Mouse (Mus musculus) forebrain, embryonic 10.5 days (tissue): ENCODE data around the gene Gm43517. TPM values are rescaled to one million over a fixed set of nuclear protein-coding genes. Genes with fewer than 3 reads are reported as not detected.
A peak's percentile ranks its signal among the peaks of the same experiment; 100 is the strongest.

ENCODE experiments used
- DNase-seq: peaks from one replicate; pipeline ENCODE4 v3.0.0-alpha.2; 2017; ENCODE audit warnings: low spot score; ENCODE audit errors: extremely low spot score
- H3K27ac ChIP-seq: fragments of 300-500 bp; sonication (generic); 2 replicates; pipeline ENCODE4 v1.5.1; 2016; ENCODE audit warnings: mild to moderate bottlenecking
- H3K27me3 ChIP-seq: fragments of 300-500 bp; sonication (generic); 2 replicates; pipeline ENCODE4 v1.6.1; 2016; ENCODE audit warnings: mild to moderate bottlenecking; ENCODE audit not compliant: poor library complexity, severe bottlenecking
- H3K36me3 ChIP-seq: fragments of 300-500 bp; sonication (generic); replicated peaks from 2 replicates; pipeline ENCODE4 v1.6.1; 2016; ENCODE audit warnings: mild to moderate bottlenecking, moderate library complexity
- H3K4me1 ChIP-seq: fragments of 300-500 bp; sonication (generic); 2 replicates; pipeline ENCODE4 v1.6.1; 2016
- H3K4me3 ChIP-seq: fragments of 300-500 bp; sonication (generic); 2 replicates; pipeline ENCODE4 v1.5.1; 2016; ENCODE audit warnings: mild to moderate bottlenecking, moderate library complexity
- H3K9me3 ChIP-seq: fragments of 300-500 bp; sonication (generic); 2 replicates; pipeline ENCODE4 v1.6.1; 2016; ENCODE audit warnings: mild to moderate bottlenecking, moderate library complexity
- WGBS: fragments of 180-500 bp; shearing (Covaris S2); methylation state at CpG from one replicate; pipeline ENCODE4 v1.1.7; 2016; 5-methylcytosine and 5-hydroxymethylcytosine counted together
- polyA plus RNA-seq: library from polyadenylated mRNA; unstranded; fragments of >200 nt; fragmentation: Nextera tagmentation; extraction: Ambion mirVana; gene quantifications from 2 replicates; pipeline ENCODE4 v1.2.1, GENCODE M21; 2016

The Gm43517 gene
- polyA plus RNA-seq, 1 experiment from 2014 or later, result 1.2 TPM

- peak overlapping the region; percentile 96 for H3K27ac ChIP-seq
Observed at GRCm38 (mm10) chr12:49379446-49379845, 5.5 kb upstream of the Gm43517 start.

GRCm38 (mm10) chr12:49380442-49380841 lies 4.5 kb upstream of the Gm43517 start:
- DNase-seq, result no peak
- H3K36me3 ChIP-seq, result peaks cover 8% of the 10 kb centered on the region
- 0% methylated on average over 4 of the region's 4 CpGs for WGBS
- peaks cover 100% of the 10 kb centered on the region for H3K27me3 ChIP-seq
- peak overlapping the region; percentile 96 for H3K27ac ChIP-seq
- H3K9me3 ChIP-seq, result peaks cover 2% of the 10 kb centered on the region; the same call in 1 of the 2 replicates
- H3K4me3 ChIP-seq, result peak overlapping the region; percentile 81
- peaks cover 73% of the 10 kb centered on the region for H3K4me1 ChIP-seq

More at GRCm38 (mm10) chr12:49379446-49379845, 5.5 kb upstream of the Gm43517 start:
- H3K27me3 ChIP-seq, result peaks cover 100% of the 10 kb centered on the region
- H3K9me3 ChIP-seq, result no peaks in the 10 kb centered on the region
- H3K36me3 ChIP-seq, result no peaks in the 10 kb centered on the region
- no peak for DNase-seq
- peaks cover 80% of the 10 kb centered on the region for H3K4me1 ChIP-seq
- 3% methylated on average over 11 of the region's 11 CpGs for WGBS
- H3K4me3 ChIP-seq, result peak overlapping the region; percentile 81

- Histone ChIP-seq H3K4me1 (peaks cover 67% of the 10 kb centered on the region), H3K4me3 (peak overlapping the region; percentile 81), H3K36me3 (peaks cover 15% of the 10 kb centered on the region), H3K27ac (peak overlapping the region; percentile 96), H3K27me3 (peaks cover 100% of the 10 kb centered on the region), H3K9me3 (peaks cover 3% of the 10 kb centered on the region; the same call in 1 of the 2 replicates)
- WGBS, result 3% methylated on average over 4 of the region's 4 CpGs
- no peak for DNase-seq
Observed at GRCm38 (mm10) chr12:49381031-49381525, 3.9 kb upstream of the Gm43517 start.

- H3K36me3 ChIP-seq, result peaks cover 16% of the 10 kb centered on the region
- peaks cover 100% of the 10 kb centered on the region for H3K27me3 ChIP-seq
- peak overlapping the region; percentile 96 for H3K27ac ChIP-seq
- under 1% methylated on average over 19 of the region's 19 CpGs for WGBS
- H3K4me1 ChIP-seq, result peaks cover 59% of the 10 kb centered on the region
- peak; percentile 83 for DNase-seq
- H3K4me3 ChIP-seq, result peak overlapping the region; percentile 81
- H3K9me3 ChIP-seq, result peaks cover 3% of the 10 kb centered on the region; the same call in 1 of the 2 replicates
Observed at GRCm38 (mm10) chr12:49381721-49382365, 3.1 kb upstream of the Gm43517 start.

GRCm38 (mm10) chr12:49382565-49383520 lies 2.1 kb upstream of the Gm43517 start, which contains the start of gene Foxg1:
Gene Foxg1, plus strand, starts transcription at chr12:49382660.
- Histone ChIP-seq H3K9me3 (peaks cover 3% of the 10 kb centered on the region; the same call in 1 of the 2 replicates), H3K4me1 (peaks cover 49% of the 10 kb centered on the region), H3K27ac (peak within 1 kb of the TSS; percentile 96), H3K4me3 (peak within 1 kb of the TSS; percentile 81), H3K27me3 (peaks cover 99% of the 10 kb centered on the region), H3K36me3 (peaks cover 16% of the 10 kb centered on the region)
- WGBS, result under 1% methylated on average over 54 of the region's 61 CpGs
- peak; percentile 51 for DNase-seq

GRCm38 (mm10) chr12:49383521-49384133 lies 1.3 kb upstream of the Gm43517 start:
- Histone ChIP-seq H3K4me3 (peak overlapping the region; percentile 81), H3K27ac (peak overlapping the region; percentile 96), H3K4me1 (peaks cover 45% of the 10 kb centered on the region), H3K36me3 (peaks cover 16% of the 10 kb centered on the region), H3K9me3 (peaks cover 3% of the 10 kb centered on the region; the same call in 1 of the 2 replicates), H3K27me3 (peaks cover 99% of the 10 kb centered on the region)
- peak; percentile 85 for DNase-seq
- WGBS, result under 1% methylated on average over 58 of the region's 67 CpGs

- Histone ChIP-seq H3K27ac (peak overlapping the region; percentile 96), H3K4me3 (peak overlapping the region; percentile 81), H3K27me3 (peaks cover 99% of the 10 kb centered on the region), H3K4me1 (peaks cover 37% of the 10 kb centered on the region), H3K9me3 (peaks cover 3% of the 10 kb centered on the region; the same call in 1 of the 2 replicates), H3K36me3 (peaks cover 16% of the 10 kb centered on the region)
- peak; percentile 64 for DNase-seq
- under 1% methylated on average over 63 of the region's 66 CpGs for WGBS
Observed at GRCm38 (mm10) chr12:49384295-49384875, 589 bp upstream of the Gm43517 start.

GRCm38 (mm10) chr12:49385631-49385990 lies 637 bp downstream of the Gm43517 start:
- Histone ChIP-seq H3K4me3 (peak overlapping the region; percentile 81), H3K4me1 (peaks cover 25% of the 10 kb centered on the region), H3K27ac (peak overlapping the region; percentile 96), H3K36me3 (peaks cover 19% of the 10 kb centered on the region), H3K27me3 (peaks cover 99% of the 10 kb centered on the region), H3K9me3 (peaks cover 3% of the 10 kb centered on the region; the same call in 1 of the 2 replicates)
- no peak for DNase-seq
- WGBS, result 1% methylated on average over 23 of the region's 23 CpGs

GRCm38 (mm10) chr12:49386081-49386805 lies 1.3 kb downstream of the Gm43517 start:
- Histone ChIP-seq H3K27me3 (peaks cover 99% of the 10 kb centered on the region), H3K27ac (peak overlapping the region; percentile 96), H3K4me1 (peaks cover 20% of the 10 kb centered on the region), H3K36me3 (peaks cover 21% of the 10 kb centered on the region), H3K9me3 (peaks cover 3% of the 10 kb centered on the region; the same call in 1 of the 2 replicates), H3K4me3 (peak overlapping the region; percentile 81)
- WGBS, result 8% methylated on average over 10 of the region's 10 CpGs
- DNase-seq, result no peak

GRCm38 (mm10) chr12:49387856-49388598 lies 3.1 kb downstream of the Gm43517 start:
- peaks cover 3% of the 10 kb centered on the region; the same call in 1 of the 2 replicates for H3K9me3 ChIP-seq
- peaks cover 24% of the 10 kb centered on the region for H3K36me3 ChIP-seq
- WGBS, result 2% methylated on average over 2 of the region's 2 CpGs
- no peak for DNase-seq
- H3K4me1 ChIP-seq, result peaks cover 9% of the 10 kb centered on the region
- H3K27me3 ChIP-seq, result peaks cover 99% of the 10 kb centered on the region
- peak overlapping the region; percentile 81 for H3K4me3 ChIP-seq
- peak overlapping the region; percentile 90 for H3K27ac ChIP-seq

GRCm38 (mm10) chr12:49389666-49390065 lies 4.7 kb downstream of the Gm43517 start:
- WGBS, result 2% methylated on average over 5 of the region's 5 CpGs
- Histone ChIP-seq H3K4me3 (peak overlapping the region; percentile 81), H3K36me3 (peaks cover 22% of the 10 kb centered on the region), H3K4me1 (0 out of 2 replicates have a peak, but pooled peaks cover under 1% of the 10 kb centered on the region), H3K27ac (peak overlapping the region; percentile 96), H3K9me3 (peaks cover 3% of the 10 kb centered on the region; the same call in 1 of the 2 replicates), H3K27me3 (peaks cover 99% of the 10 kb centered on the region)
- DNase-seq, result no peak
